Mouse (Mus musculus) hindbrain, postnatal 0 days (tissue): ENCODE results near the gene Ddx18. TPM values are rescaled to one million over a fixed set of nuclear protein-coding genes. Genes with fewer than 3 reads are reported as not detected.

ENCODE experiments used
- ATAC-seq: fragments of 200-750 bp; cut with Nextera tagmentation; 2 replicates; pipeline ENCODE4 v1.8.0; 2017; ENCODE audit warnings: mild to moderate bottlenecking, moderate TSS enrichment, moderate library complexity
- DNase-seq: peaks from one replicate; pipeline ENCODE4 v3.0.0-alpha.2; 2015; ENCODE audit warnings: low spot score
- H3K27ac ChIP-seq: fragments of 300-500 bp; sonication (generic); 2 replicates; pipeline ENCODE4 v1.5.1; 2014; ENCODE audit warnings: mild to moderate bottlenecking
- H3K27me3 ChIP-seq: fragments of 300-500 bp; sonication (generic); 2 replicates; pipeline ENCODE4 v1.6.1; 2014; ENCODE audit warnings: low read length, mixed read lengths; ENCODE audit not compliant: insufficient read depth
- H3K36me3 ChIP-seq: fragments of 300-500 bp; sonication (generic); 2 replicates; pipeline ENCODE4 v1.6.1; 2014; ENCODE audit warnings: low read length, mixed read lengths; ENCODE audit not compliant: insufficient read depth
- H3K4me1 ChIP-seq: fragments of 300-500 bp; sonication (generic); 2 replicates; pipeline ENCODE4 v1.6.1; 2014; ENCODE audit warnings: antibody characterized with exemption, low read length, mixed read lengths; ENCODE audit not compliant: insufficient read depth
- H3K4me2 ChIP-seq: fragments of 300-500 bp; sonication (generic); 2 replicates; pipeline ENCODE4 v1.6.1; 2014; ENCODE audit warnings: low read depth, mild to moderate bottlenecking, low read length, moderate library complexity, mixed read lengths
- H3K4me3 ChIP-seq: fragments of 300-500 bp; sonication (generic); 2 replicates; pipeline ENCODE4 v1.5.1; 2014; ENCODE audit warnings: low read length
- H3K9ac ChIP-seq: fragments of 300-500 bp; sonication (generic); replicated peaks from 2 replicates; pipeline ENCODE4 v1.6.1; 2014; ENCODE audit warnings: mild to moderate bottlenecking, low read length, moderate library complexity, mixed read lengths
- H3K9me3 ChIP-seq: fragments of 300-500 bp; sonication (generic); 2 replicates; pipeline ENCODE4 v1.6.1; 2016; ENCODE audit warnings: low read length, mixed read lengths
- CTCF ChIP-seq: IDR thresholded peaks from 2 replicates; pipeline ENCODE4 v1.5.1; 2016; ENCODE audit warnings: antibody characterized with exemption, control low read depth, low read depth
- WGBS: fragments of 180-500 bp; shearing (Covaris S2); extraction: QIAGEN DNeasy Blood & Tissue Kit; methylation state at CpG from one replicate; pipeline ENCODE4 v1.1.7; 2014; 5-methylcytosine and 5-hydroxymethylcytosine counted together
- polyA plus RNA-seq: library from polyadenylated mRNA; unstranded; fragments of >200 nt; fragmentation: Nextera tagmentation; extraction: Ambion mirVana; gene quantifications from 2 replicates; pipeline ENCODE4 v1.2.1, GENCODE M21; 2015
- total RNA-seq: library from RNA; depleted of rRNA; stranded (reverse); fragments of >200 nt; gene quantifications from 2 replicates; pipeline ENCODE4 v1.2.3, GENCODE M21; 2014

Gene Ddx18
- total and polyA plus RNA-seq, 2 experiments from 2014 or later: 29.9 to 41.8 TPM

DNA sequence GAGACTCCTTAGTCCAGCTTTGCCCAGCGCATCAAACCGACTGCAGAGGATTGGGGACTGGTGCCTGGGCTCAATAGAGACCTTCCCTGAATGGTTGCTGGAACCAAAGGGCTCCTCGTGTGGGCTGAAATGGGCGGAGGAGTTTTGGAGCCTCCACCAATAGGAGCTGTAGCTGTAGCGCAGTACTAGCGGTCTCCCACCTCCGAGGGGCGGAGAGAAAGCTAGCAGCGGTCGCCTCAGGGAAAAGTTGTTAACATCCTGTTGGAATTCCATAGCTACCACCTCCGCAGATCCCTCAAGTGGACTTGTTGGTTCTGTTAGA, 39.4 kb downstream of the Ddx18 start, which contains the start of gene Htr5b:
TSS of gene Htr5b (minus strand) at position 67 of the 322 bp plus-strand sequence.
- DNase-seq (peak; percentile 78), ATAC-seq (peak; percentile 89)
- H3K9ac ChIP-seq: no peak within 1 kb of the TSS
- peaks cover 7% of the 10 kb centered on the region; the same call in 1 of the 2 replicates for H3K4me1 ChIP-seq
- H3K27me3 ChIP-seq: peaks cover 9% of the 10 kb centered on the region
- H3K9me3 ChIP-seq: no peaks in the 10 kb centered on the region
- no peak within 1 kb of the TSS for H3K27ac ChIP-seq
- H3K4me2 ChIP-seq: peak within 1 kb of the TSS; percentile 67
- no peaks in the 10 kb centered on the region for H3K36me3 ChIP-seq
- WGBS: 4% methylated on average over 11 of the region's 11 CpGs
- H3K4me3 ChIP-seq: peak within 1 kb of the TSS; percentile 32
- no peak for TF ChIP-seq CTCF

DNA sequence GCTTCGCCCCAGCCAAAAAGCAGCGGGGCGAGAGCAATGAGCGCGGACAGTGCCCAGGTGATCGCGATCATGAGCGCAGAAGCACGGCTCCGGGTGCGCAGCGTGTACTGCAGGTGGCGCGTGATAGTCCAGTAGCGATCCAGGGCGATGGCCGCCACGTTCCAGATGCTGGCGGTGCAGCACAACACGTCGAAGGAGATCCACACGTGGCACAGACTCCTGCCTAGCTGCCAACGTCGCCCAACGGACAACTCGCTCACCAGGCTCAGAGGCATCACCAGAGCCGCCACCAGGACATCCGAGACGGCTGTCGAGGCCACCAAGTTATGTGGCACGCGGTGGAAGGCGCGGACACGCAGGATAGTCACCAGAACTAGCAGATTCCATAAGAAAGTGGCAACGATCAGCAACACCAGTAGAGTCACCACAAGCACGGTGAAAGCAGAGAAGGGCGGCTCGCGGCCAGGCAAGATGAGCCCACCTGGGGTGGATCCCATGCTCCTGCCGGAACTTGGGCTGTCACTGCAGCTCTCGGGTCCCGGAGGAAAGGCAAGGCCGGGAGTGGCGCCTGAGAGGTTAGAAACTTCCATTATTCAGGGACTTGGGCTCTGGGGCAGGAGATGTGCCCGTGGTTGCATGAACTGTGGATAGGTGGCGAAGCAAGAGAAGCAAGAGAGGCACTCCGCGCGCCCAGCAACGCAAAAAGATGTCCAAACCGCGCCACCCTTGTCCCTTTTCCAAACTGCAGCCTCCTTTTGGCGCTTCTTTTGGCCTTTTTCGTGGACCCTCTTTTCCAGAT, 40.0 kb downstream of the Ddx18 start:
- H3K27me3 ChIP-seq: peaks cover 9% of the 10 kb centered on the region
- H3K36me3 ChIP-seq: no peaks in the 10 kb centered on the region
- H3K4me1 ChIP-seq: peaks cover 7% of the 10 kb centered on the region; the same call in 1 of the 2 replicates
- no peaks in the 10 kb centered on the region for H3K9me3 ChIP-seq
- 14% methylated on average over 55 of the region's 55 CpGs for WGBS
- peak overlapping the region; percentile 32 for H3K4me3 ChIP-seq
- H3K9ac ChIP-seq: no peak overlapping the region
- ATAC-seq (peak; percentile 67), DNase-seq (peak; percentile 34)
- TF ChIP-seq CTCF: peak; percentile 51
- H3K27ac ChIP-seq: no peak overlapping the region
- H3K4me2 ChIP-seq: peak overlapping the region; percentile 67

DNA sequence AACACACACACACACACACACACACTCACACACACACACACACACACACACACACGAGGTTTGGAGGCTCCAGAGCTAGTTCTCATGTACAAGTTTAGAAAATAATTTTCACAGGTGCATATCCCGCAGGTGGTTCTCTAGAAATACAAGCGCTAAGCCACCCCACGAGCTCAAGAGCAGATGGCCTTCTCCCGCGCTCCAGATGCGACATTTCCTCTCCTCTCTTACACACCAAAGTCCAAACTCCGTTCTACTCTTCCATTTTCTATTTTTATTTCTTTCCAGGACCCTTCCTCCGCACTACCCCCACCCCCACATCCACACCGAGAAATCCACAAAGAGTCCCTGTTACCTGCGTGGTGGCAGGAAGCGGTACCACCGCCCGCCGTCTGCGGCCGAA, 40.7 kb downstream of the Ddx18 start:
- TF ChIP-seq CTCF: no peak
- 52% methylated on average over 17 of the region's 17 CpGs for WGBS
- H3K4me1 ChIP-seq: peaks cover 7% of the 10 kb centered on the region; the same call in 1 of the 2 replicates
- H3K4me2 ChIP-seq: peak overlapping the region; percentile 67
- H3K4me3 ChIP-seq: peak overlapping the region; percentile 32
- peaks cover 9% of the 10 kb centered on the region for H3K27me3 ChIP-seq
- no peak overlapping the region for H3K9ac ChIP-seq
- no peak overlapping the region for H3K27ac ChIP-seq
- DNase-seq (no peak), ATAC-seq (no peak; the same call in 1 of the 2 replicates)
- H3K36me3 ChIP-seq: no peaks in the 10 kb centered on the region
- no peaks in the 10 kb centered on the region for H3K9me3 ChIP-seq

DNA sequence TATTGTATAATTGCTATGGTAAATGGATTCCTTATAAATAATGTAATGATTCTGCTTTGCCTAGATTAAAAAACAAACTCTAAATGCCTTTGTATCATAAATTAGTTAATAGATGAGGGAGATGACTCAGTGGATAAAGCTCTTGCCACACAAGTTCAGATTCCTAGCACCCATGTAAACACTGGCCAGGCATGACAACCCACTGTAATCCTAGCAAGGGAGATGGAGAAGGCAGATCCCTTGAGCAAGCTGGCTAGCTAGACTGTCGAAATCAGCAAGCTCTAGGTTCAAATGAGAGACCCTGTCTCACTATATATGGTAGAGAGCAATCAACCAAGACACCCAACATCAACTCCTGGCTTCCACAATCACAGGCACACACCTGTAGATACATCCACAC, 49.2 kb downstream of the Ddx18 start:
- H3K4me2 ChIP-seq: no peak overlapping the region
- no peak overlapping the region for H3K9ac ChIP-seq
- no peaks in the 10 kb centered on the region for H3K9me3 ChIP-seq
- H3K27me3 ChIP-seq: no peaks in the 10 kb centered on the region
- no peak overlapping the region for H3K27ac ChIP-seq
- 78% methylated on average over 1 of the region's 1 CpGs for WGBS
- no peak overlapping the region for H3K4me3 ChIP-seq
- no peaks in the 10 kb centered on the region for H3K36me3 ChIP-seq
- no peaks in the 10 kb centered on the region for H3K4me1 ChIP-seq
- no peak for DNase-seq
- ATAC-seq: no peak
- no peak for TF ChIP-seq CTCF

DNA sequence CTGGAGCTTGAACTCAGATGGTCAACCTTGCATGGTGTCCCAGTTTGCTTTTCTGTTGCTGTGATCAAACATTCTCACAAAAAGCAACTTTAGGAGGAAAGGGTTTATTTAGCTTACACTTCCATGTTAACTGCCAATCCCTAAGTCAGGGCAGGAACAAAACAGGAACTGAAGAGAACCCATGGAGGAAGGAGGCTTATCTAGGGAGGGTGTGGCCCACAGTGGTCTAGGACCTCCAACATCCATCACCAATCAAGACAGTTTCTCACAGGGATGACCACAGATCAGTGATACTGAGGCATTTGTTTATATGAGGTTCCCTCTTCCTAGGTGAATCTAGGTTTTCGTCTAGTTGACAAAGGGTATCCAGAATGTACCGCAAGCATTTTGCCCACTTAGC, 55.8 kb downstream of the Ddx18 start:
- Histone ChIP-seq H3K27ac (no peak overlapping the region), H3K9ac (no peak overlapping the region), H3K4me1 (no peaks in the 10 kb centered on the region), H3K27me3 (no peaks in the 10 kb centered on the region), H3K9me3 (no peaks in the 10 kb centered on the region), H3K4me2 (no peak overlapping the region), H3K4me3 (no peak overlapping the region), H3K36me3 (no peaks in the 10 kb centered on the region)
- ATAC-seq (no peak), DNase-seq (no peak)
- 95% methylated on average over 2 of the region's 2 CpGs for WGBS
- no peak for TF ChIP-seq CTCF

DNA sequence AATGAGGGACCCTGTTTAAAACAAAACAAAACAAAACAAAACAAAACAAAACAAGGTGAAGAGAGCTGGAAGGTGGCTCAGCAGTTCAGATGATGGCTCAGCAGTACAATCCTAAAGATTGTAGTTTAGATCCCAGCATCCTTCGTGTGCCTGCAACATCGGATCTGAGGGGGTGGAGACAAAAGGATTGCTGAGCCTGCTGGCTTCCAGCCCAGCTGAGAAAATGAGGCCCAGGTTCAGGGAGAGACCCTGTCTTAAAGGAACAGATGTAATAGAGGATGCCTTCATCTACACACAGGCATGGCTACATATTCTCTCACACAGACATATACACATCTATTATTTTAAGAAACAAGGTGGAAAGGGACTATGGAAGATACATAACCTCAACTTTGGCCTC, 56.6 kb downstream of the Ddx18 start:
- Histone ChIP-seq H3K9me3 (no peaks in the 10 kb centered on the region), H3K27me3 (no peaks in the 10 kb centered on the region), H3K27ac (0 out of 2 replicates have a peak overlapping the region, but pooled peaks have one; percentile 16), H3K9ac (no peak overlapping the region), H3K4me2 (no peak overlapping the region), H3K4me1 (no peaks in the 10 kb centered on the region), H3K36me3 (0 out of 2 replicates have a peak, but pooled peaks cover 1% of the 10 kb centered on the region), H3K4me3 (no peak overlapping the region)
- no peak for TF ChIP-seq CTCF
- ATAC-seq: peak; percentile 48
- DNase-seq: peak; percentile 56
- WGBS: 11% methylated on average over 2 of the region's 2 CpGs
